Mouse (Mus musculus) embryonic fibroblast, embryonic 13.5 days (primary cell): Measurements from ENCODE around the gene Ndufa13.

Experiments used
- CTCF ChIP-seq: IDR thresholded peaks from 2 replicates; pipeline ENCODE4 v1.5.1; 2011; ENCODE audit warnings: mild to moderate bottlenecking, control low read depth, low read length, moderate library complexity, borderline replicate concordance; ENCODE audit not compliant: insufficient read depth
- POLR2A ChIP-seq: IDR thresholded peaks from 2 replicates; pipeline ENCODE4 v1.6.1; 2011; ENCODE audit warnings: low read depth, mild to moderate bottlenecking, control low read depth, low read length, moderate library complexity

DNA sequence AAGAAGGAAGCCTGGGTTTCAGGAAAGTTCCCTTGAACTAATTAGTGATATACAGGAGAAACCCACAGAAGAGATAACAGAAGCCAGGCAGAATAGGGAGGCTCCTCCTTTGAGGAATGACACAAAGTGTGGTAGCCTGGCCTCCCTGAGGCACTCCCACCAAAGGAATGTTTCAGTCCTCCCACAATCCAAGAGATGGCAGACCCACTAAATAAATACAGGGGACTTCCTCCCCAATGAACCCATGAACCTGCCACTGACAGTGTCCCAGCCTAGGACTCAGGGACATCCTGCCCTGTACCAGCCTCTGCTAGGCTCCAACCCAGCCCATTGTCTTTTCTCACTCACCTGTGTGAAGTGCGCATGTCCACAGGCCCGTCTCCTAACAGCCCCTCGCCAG, 33.1 kb upstream of the Ndufa13 start:
- no peak for TF ChIP-seq POLR2A
- no peak for TF ChIP-seq CTCF
